In genomic region chr9:37145151-37145615, GRCm38 (mm10) we compare ENCODE assay signal across 8 mouse cellular contexts. TPM values are rescaled to one million over a fixed set of nuclear protein-coding genes. Genes with fewer than 3 reads are reported as not detected.
DNase-seq lines count a peak whose midpoint lies in the region; ATAC-seq and TF ChIP-seq lines count a peak whose summit lies in the region.

No protein-coding gene starts in this region.

- DNase-seq in gastrocnemius, adult 18-20 months (ENCODE audit: low spot score), result peak; percentile 65
- DNase-seq in gastrocnemius, postnatal 25 days, result no peak
- DNase-seq in adrenal gland, adult 2 months, result peak; percentile 58
- DNase-seq in forebrain, embryonic 11.5 days (ENCODE audit: low spot score), result peak; percentile 74
- DNase-seq in hindbrain, embryonic 14.5 days (ENCODE audit: low spot score), result no peak
- no peak for DNase-seq in liver, embryonic 14.5 days (ENCODE audit: low read depth in 3 of 3, low spot score in 3 of 3)
- peak; percentile 4 for DNase-seq in naive thymus-derived CD4-positive, alpha-beta T cell, adult 2 months (ENCODE audit: low read depth)
- DNase-seq in frontal cortex, adult 2 months (ENCODE audit: extremely low spot score in 1 of 2, low spot score in 1 of 2), result no peak

- no peak for TF ChIP-seq EP300 in liver, embryonic 14.5 days (IDR thresholded peaks at IDR 0.05; ENCODE audit: low read depth)

- H3K27ac ChIP-seq in forebrain, embryonic 11.5 days (ENCODE audit: low read depth, low read length), result peak overlapping the region; percentile 97
- peak overlapping the region; percentile 95 for H3K27ac ChIP-seq in hindbrain, embryonic 14.5 days
- H3K27ac ChIP-seq in liver, embryonic 14.5 days, result no peak overlapping the region

- peak overlapping the region; percentile 90 for H3K9ac ChIP-seq in forebrain, embryonic 11.5 days (ENCODE audit: low read length)
- H3K9ac ChIP-seq in hindbrain, embryonic 14.5 days, result peak overlapping the region; percentile 92
- H3K9ac ChIP-seq in liver, embryonic 14.5 days (replicated peaks), result no peak overlapping the region

- no peaks in the 10 kb centered on the region for H3K27me3 ChIP-seq in forebrain, embryonic 11.5 days (ENCODE audit: control insufficient read depth, insufficient read depth, low read length)
- no peaks in the 10 kb centered on the region for H3K27me3 ChIP-seq in hindbrain, embryonic 14.5 days (ENCODE audit: control insufficient read depth, insufficient read depth, low read length)
- peaks cover 54% of the 10 kb centered on the region for H3K27me3 ChIP-seq in liver, embryonic 14.5 days (ENCODE audit: control insufficient read depth, insufficient read depth, low read length)

- under 1% methylated on average over 26 of the region's 26 CpGs for whole genome bisulfite sequencing in forebrain, embryonic 11.5 days
- WGBS in hindbrain, embryonic 14.5 days, result under 1% methylated on average over 26 of the region's 26 CpGs
- 2% methylated on average over 26 of the region's 26 CpGs for WGBS in liver, embryonic 14.5 days (ENCODE audit: insufficient replicate concordance)

- no peak for ATAC-seq in forebrain, embryonic 11.5 days (replicated peaks; ENCODE audit: low FRiP score)
- ATAC-seq in hindbrain, embryonic 14.5 days (ENCODE audit: low FRiP score), result no peak
- ATAC-seq in liver, embryonic 14.5 days (ENCODE audit: insufficient read depth), result no peak

- no peaks in the 10 kb centered on the region for H3K36me3 ChIP-seq in forebrain, embryonic 11.5 days (ENCODE audit: control insufficient read depth, insufficient read depth, low read length)
- H3K36me3 ChIP-seq in hindbrain, embryonic 14.5 days (replicated peaks; ENCODE audit: control insufficient read depth, insufficient read depth), result no peaks in the 10 kb centered on the region
- no peaks in the 10 kb centered on the region for H3K36me3 ChIP-seq in liver, embryonic 14.5 days (replicated peaks; ENCODE audit: control insufficient read depth, insufficient read depth, low read depth)

- no peaks in the 10 kb centered on the region for H3K9me3 ChIP-seq in forebrain, embryonic 11.5 days (ENCODE audit: control insufficient read depth, low read length)
- H3K9me3 ChIP-seq in hindbrain, embryonic 14.5 days (ENCODE audit: control insufficient read depth, low read length), result no peaks in the 10 kb centered on the region
- no peaks in the 10 kb centered on the region for H3K9me3 ChIP-seq in liver, embryonic 14.5 days (ENCODE audit: control insufficient read depth, low read length)

- TF ChIP-seq CTCF in liver, embryonic 14.5 days (IDR thresholded peaks at IDR 0.05; ENCODE audit: low read depth), result no peak

- peaks cover 34% of the 10 kb centered on the region for H3K4me1 ChIP-seq in forebrain, embryonic 11.5 days (replicated peaks; ENCODE audit: control insufficient read depth, insufficient read depth, low read length)
- peaks cover 49% of the 10 kb centered on the region for H3K4me1 ChIP-seq in hindbrain, embryonic 14.5 days (replicated peaks; ENCODE audit: control insufficient read depth, insufficient read depth, low read length)
- H3K4me1 ChIP-seq in liver, embryonic 14.5 days (replicated peaks; ENCODE audit: control insufficient read depth in 2 of 2, insufficient read depth in 2 of 2, low read length in 1 of 2), result no peaks in the 10 kb centered on the region; a peak in 1 of 4 replicates

- H3K4me3 ChIP-seq in forebrain, embryonic 11.5 days (ENCODE audit: low read depth, low read length), result peak overlapping the region; percentile 60
- H3K4me3 ChIP-seq in hindbrain, embryonic 14.5 days (replicated peaks; ENCODE audit: low read length), result peak overlapping the region; percentile 90
- peak overlapping the region; percentile 15 to 46; a peak in 3 of 4 replicates for H3K4me3 ChIP-seq in liver, embryonic 14.5 days (ENCODE audit: insufficient read depth in 1 of 2, low read depth in 2 of 2, low read length in 2 of 2)

- peak overlapping the region; percentile 93 for H3K4me2 ChIP-seq in forebrain, embryonic 11.5 days (ENCODE audit: low read depth, low read length, severe bottlenecking)
- peak overlapping the region; percentile 94 for H3K4me2 ChIP-seq in hindbrain, embryonic 14.5 days (replicated peaks)
- peak overlapping the region; percentile 55 for H3K4me2 ChIP-seq in liver, embryonic 14.5 days (ENCODE audit: low read depth)

RNA-seq across cellular contexts. Expression of gene Pknox2, which starts 2.0 kb away (rescaled TPM):
- total RNA-seq in gastrocnemius, adult 18-20 months (2021), result 10 to 100 TPM; 39.5 to 42.9 TPM
- total RNA-seq in gastrocnemius, postnatal 25 days (2021), result 10 to 100 TPM; 30.1 to 31.4 TPM
- 1 to 10 TPM; 2.9 to 3.5 TPM for total RNA-seq in adrenal gland, adult 2 months (2021)
- polyA plus RNA-seq in adrenal gland, adult 2 months (2012; rRNA removed), result 1.8 and 2.1 TPM in 2 replicates
- polyA plus RNA-seq in forebrain, embryonic 11.5 days (2014; fragmentation: Nextera tagmentation; extraction: Ambion mirVana), result 21.0 and 23.7 TPM in 2 replicates
- polyA plus RNA-seq in hindbrain, embryonic 14.5 days (2014; fragmentation: Nextera tagmentation; extraction: Ambion mirVana), result 25.1 and 25.8 TPM in 2 replicates
- polyA plus RNA-seq in liver, embryonic 14.5 days (2012; rRNA removed), result 0.16 and 0.18 TPM in 2 replicates
- 0.08 TPM in 1 of 2 replicates, not detected in the other for polyA plus RNA-seq in liver, embryonic 14.5 days (2014; fragmentation: Nextera tagmentation; extraction: Ambion mirVana)
- polyA plus RNA-seq in frontal cortex, adult 2 months (2012; rRNA removed), result 49.7 and 58.9 TPM in 2 replicates

Comparison
In these comparisons a context has a peak if more than half of its experiments do, and no peak if none do; other contexts are left out.
1. DNase-seq: peak in gastrocnemius, adult 18-20 months (single experiment), adrenal gland, adult 2 months (single experiment), forebrain, embryonic 11.5 days (single experiment) and naive thymus-derived CD4-positive, alpha-beta T cell, adult 2 months (single experiment); none in gastrocnemius, postnatal 25 days (single experiment), hindbrain, embryonic 14.5 days (single experiment), liver, embryonic 14.5 days (0 of 3) and frontal cortex, adult 2 months (0 of 2).
2. H3K4me3 ChIP-seq: peak in every context shown above with its lines; median percentile 90 in hindbrain, embryonic 14.5 days; 60 in forebrain, embryonic 11.5 days; 30 in liver, embryonic 14.5 days.
3. Peak in every context shown above with its lines, with median percentiles within 50 percentile points of each other: H3K4me2 ChIP-seq.